Mouse (Mus musculus) 416B (cell line): ENCODE measurements around the gene 2510039O18Rik.
A peak's percentile ranks its signal among the peaks of the same experiment; 100 is the strongest.

ENCODE experiments used
- DNase-seq: peaks from one replicate; pipeline ENCODE4 v3.0.0; 2011; ENCODE audit warnings: low read depth

2510039O18Rik gene

GRCm38 (mm10) chr4:147940576-147941044, at the start of gene 2510039O18Rik:
Gene 2510039O18Rik, plus strand, starts transcription at chr4:147940895.
- peak; percentile 94 for DNase-seq

GRCm38 (mm10) chr4:147895815-147896330, 44.8 kb upstream of the 2510039O18Rik start:
- DNase-seq, result no peak

GRCm38 (mm10) chr4:147896411-147896810, 44.3 kb upstream of the 2510039O18Rik start:
- DNase-seq, result peak; percentile 20

DNA sequence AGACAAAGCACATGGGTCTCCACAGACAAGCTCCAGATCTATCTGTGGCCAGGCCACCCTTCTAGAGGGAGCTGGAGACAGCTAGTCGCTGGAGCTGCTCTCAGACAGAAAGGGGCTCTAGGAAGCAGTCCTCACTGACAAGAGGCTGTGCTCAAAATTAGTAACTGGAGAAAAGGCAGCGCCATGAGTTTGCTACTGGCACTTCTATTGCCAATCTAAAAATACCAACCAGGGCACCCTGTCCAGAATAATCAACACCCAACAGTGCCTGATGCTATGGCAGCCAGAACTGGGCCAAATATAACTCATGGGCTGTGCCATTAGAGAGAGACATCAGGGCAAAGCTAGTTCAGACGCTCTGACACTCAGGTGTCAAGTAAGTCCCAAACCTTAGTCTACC, 43.3 kb upstream of the 2510039O18Rik start:
- no peak for DNase-seq

GRCm38 (mm10) chr4:147900452-147900851, 40.2 kb upstream of the 2510039O18Rik start:
- no peak for DNase-seq

- no peak for DNase-seq
These were observed 37.7 kb upstream of the 2510039O18Rik start for GRCm38 (mm10) chr4:147902906-147903500.

DNA sequence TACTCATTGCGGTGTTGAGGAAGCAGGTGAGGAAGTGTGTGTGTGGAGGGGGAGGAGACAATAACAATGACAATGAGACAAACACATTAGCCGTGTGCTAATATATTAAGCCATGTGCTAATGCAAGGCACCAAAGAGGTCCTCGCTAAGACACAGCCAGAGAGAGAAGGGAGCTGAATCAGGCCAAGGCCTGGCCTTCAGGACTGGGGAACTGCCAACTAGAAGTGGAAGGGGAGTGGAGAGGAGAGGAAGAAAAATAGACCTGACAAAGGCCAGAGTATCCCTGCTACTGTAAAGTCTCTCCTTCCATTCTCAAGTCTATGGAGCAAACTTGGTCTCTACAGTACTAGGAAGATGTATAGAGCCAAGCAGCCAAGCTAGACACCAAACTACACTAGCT, 37.1 kb upstream of the 2510039O18Rik start:
- peak; percentile 9 for DNase-seq

DNA sequence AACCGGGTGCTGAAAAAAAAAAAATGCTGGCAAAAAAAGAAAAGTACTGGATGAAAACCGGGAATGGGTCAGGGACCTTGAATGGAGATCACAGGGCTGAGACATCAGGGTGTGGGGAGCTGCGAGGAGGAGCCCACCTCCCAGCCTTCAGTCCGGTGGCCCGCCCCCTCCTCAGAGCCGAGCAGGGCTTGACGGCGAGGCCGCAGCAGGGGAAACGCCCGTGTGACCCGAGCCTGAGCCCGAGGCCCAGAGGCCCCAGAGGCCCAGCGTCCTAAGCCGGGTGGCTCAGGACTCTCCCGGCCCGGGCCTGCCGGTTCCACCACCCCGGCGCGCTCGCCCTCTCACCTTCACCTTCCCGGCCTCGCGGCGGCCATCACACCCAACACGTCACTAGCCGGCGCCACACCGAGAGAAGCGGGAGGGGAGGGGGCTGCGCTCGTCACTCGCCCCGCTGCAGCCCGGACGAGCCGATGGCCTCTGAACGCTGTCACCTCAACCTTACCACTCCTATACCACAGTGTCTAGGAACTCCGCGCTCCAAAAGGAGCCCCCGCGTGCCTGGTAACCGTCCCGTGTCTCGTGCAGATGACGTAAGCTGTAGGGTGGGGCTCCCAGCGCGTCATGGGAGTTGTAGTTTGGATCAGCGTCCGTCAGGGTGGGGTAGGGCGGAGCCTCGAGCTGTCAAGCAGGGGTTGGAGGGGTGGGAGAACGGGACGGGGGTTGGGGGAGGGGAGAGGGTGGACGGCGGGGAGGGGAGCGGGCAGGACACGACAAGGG, 36.2 kb upstream of the 2510039O18Rik start, which contains the start of gene Mfn2:
Mfn2 (minus strand) TSS at position 392 of the 777 bp plus-strand sequence.
- DNase-seq, result peak; percentile 92

GRCm38 (mm10) chr4:147905090-147905659, 35.5 kb upstream of the 2510039O18Rik start:
- no peak for DNase-seq

DNA sequence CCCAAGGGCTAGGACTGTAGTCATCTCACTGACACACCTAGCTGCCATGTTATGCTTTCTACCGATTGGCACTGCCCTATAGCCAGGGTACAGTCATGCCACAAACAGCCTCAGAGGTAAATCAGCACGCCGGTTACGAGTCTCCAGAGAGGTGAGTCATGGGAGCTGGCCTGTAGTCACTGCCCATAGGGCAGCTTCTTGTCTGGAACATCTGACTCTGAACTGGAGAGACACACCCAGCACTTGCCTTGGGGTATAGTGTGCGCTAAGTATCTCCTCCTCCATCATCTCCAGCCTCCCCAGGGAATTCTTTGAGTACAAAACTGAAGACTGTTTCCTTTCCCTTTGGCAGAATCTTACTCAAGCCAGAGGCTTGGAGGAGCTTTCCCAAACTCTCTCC, 34.5 kb upstream of the 2510039O18Rik start:
- peak; percentile 27 for DNase-seq

DNA sequence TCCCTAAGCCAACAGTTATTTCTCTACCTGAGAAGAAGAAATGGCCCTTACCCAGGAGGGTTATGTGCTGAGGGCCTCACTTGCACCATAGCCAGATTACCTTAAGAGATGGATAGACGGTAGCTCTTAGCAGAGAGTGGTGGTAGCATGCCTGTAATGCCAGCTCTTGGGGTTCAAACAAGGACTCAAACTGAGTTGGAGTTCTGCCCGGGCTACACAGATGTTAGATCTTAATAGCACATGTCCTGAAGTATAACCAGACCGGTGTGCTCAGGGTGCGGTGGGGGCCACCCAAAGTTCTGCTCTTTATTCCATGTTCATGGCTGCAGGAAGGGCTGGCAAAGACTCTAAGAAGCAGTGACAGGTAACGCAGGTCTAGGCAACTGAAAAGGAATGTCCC, 31.2 kb upstream of the 2510039O18Rik start:
- no peak for DNase-seq

DNA sequence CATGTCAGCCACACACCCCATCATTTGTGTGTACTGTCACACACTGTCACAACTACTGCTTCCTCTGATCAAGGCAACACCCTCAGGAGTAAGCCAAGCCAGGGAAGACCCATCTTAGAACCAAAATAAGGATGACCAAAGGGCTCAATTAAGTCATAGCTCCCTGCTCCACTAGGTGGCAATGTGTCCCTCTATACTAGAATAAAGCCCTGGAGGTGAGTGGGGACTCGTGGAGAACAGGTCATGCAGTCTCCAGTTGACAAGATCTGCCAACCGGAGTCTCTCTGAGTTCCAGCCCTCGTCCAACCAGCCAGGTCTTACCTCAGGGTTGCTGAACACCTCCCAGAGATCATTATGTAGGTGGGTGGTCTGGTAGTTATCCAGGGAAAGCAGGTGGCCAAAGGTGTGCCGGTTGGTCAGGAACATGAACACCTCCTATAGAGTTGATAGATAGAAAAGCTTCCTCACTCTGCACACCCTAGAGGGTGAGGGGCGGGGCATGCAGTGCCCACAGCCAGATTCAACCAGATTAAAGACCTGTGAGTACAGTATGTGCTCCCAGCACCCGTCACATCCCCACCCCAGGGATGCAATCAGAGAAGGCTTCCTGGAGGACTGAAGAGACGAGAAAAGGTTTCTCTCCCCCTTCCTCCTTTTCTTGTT, 22.1 kb upstream of the 2510039O18Rik start:
- DNase-seq, result peak; percentile 72

GRCm38 (mm10) chr4:147920973-147921372, 19.7 kb upstream of the 2510039O18Rik start:
- no peak for DNase-seq

GRCm38 (mm10) chr4:147922341-147922740, 18.4 kb upstream of the 2510039O18Rik start:
- no peak for DNase-seq

DNA sequence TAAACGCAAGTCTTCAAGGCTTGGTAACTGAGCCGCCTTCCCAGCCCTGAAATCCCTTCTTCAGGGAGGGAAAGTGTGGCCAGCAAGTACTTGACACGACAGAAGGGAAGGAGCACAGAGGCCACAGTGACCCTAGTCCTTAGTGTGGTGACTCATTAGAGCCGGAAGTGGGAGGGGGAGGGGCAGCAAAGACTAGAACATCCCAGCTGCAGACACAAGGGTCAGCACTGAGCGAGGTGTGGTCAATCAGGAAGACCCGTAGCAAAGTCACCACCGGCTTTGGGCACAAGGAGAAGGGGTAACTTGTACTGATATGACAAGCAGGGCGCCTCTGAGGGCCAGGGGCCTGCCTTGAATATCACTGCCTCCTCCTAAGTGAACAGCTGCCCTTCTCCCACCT, 13.0 kb upstream of the 2510039O18Rik start:
- DNase-seq, result peak; percentile 92

DNA sequence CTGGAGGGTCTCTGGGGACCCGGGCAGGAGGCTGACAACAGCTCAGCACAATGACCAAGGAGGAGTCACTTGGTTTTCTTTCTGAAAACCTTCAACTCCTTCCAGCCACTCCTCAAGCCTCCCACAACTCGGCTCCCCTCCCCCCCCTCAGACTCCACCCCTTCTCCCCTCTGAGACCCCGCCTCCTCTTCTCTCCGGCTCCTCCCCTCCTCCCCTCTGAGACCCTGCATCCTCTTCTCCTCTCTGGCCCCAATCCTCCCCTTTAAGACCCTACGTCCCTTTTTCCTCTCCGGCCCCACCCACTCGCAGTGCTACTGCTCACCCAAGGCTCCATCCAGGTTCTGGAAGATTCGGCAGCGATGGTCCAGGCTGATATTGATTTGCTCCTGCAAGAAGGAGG, 12.6 kb upstream of the 2510039O18Rik start:
- no peak for DNase-seq

DNA sequence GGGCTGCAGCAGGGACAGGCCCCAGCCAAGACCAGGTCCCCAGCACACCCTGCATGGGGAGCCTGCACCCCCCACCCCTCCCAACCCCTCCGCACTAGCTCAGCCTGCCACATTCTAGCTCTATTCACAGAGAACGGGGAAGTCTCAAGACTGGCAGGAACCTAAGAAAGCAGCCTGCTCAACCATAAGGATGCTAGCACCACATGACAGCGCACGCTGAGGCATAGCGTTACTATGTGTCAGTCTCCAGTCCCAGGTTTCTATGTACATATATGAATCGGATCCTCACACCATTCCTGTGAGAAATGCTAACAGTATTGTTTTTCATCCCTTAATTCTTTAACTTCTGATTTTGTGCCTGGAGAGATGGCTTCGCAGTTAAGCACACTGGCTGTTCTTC, 12.2 kb upstream of the 2510039O18Rik start:
- no peak for DNase-seq

DNA sequence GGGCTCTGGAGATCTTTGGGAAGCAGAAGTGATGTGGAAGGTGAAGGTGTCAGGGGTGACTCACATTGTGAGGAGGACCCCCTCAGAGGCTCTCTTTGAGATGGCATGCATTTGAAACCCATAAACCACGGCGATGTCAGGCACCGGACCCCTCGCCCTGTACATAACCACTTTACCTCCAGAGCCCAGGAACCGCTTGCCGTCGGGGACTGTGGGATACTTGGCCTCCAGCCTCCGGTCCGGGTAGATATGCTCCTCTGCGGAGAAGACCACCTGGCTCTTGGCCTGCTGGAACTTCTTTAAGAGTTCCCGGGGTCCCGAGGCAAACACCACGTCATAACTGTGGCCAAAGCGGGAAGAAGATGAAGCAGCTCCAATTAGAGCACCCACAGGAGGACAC, 9.7 kb upstream of the 2510039O18Rik start:
- no peak for DNase-seq

GRCm38 (mm10) chr4:147934134-147934533, 6.6 kb upstream of the 2510039O18Rik start:
- DNase-seq, result no peak

DNA sequence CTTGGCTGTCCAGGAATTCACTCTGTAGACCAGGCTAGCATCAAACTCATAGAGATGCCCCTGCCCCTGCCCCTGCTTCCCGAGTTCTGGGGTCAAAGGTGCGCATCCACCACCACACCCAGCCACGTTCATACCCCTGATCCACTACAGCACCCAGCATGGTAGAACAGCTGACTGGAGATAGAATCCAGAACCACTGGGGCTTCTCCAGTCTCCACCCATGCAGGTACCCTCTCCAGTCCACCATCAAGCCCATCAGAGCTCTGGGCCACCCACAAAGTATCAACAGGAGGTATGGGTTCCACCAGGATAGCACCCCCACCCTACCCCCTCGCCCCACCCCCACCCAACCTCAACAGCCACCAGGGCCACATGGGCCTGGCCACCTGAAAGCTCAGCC, 6.1 kb upstream of the 2510039O18Rik start:
- no peak for DNase-seq

- no peak for DNase-seq
These were observed 4.8 kb upstream of the 2510039O18Rik start for GRCm38 (mm10) chr4:147935904-147936303.

- peak; percentile 66 for DNase-seq
These were observed 4.3 kb upstream of the 2510039O18Rik start, which contains the start of gene Plod1 for GRCm38 (mm10) chr4:147936331-147936954. Gene Plod1, minus strand, starts transcription at chr4:147936767.
